Mouse (Mus musculus): ENCODE results near the gene Slc47a2. TPM values are rescaled to one million over a fixed set of nuclear protein-coding genes. Genes with fewer than 3 reads are reported as not detected.
"Not testable (repeated sequence)": the region's sequence is repeated elsewhere in the genome, so short reads cannot be mapped to it uniquely, and the experiment has no call there.

Gene Slc47a2
- polyA plus RNA-seq, 1 experiment from 2014 or later = 0.10 TPM

DNA sequence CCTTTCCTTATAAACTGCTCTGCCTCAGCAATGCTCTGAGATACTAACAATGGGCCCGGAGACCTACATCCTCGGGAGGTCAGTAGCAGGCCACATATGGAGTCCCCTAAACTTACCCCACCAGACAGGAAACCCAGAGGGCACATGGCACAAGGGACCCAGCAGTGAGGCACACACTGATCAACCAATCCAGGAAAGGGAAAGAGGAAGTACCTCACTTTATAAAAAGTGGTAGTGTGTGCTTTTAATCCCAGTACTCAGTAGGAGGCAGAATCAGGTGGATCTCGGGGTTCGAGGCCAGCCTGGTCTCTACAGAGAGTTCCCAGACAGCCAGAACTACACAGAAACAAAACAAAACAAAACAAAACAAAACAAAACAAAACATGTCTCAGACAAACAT is 2.3 kb downstream of the Slc47a2 start:
- H3K27ac ChIP-seq = no peak overlapping the region
- no peak for ATAC-seq (replicated peaks; ENCODE audit: insufficient number of reproducible peaks, insufficient read depth, low FRiP score, low read depth)
- no peak overlapping the region for H3K9ac ChIP-seq
- H3K4me2 ChIP-seq = no peak overlapping the region
- H3K4me3 ChIP-seq = no peak overlapping the region
- WGBS = 89% methylated on average over 4 of the region's 4 CpGs
- peaks cover 12% of the 10 kb centered on the region for H3K4me1 ChIP-seq (replicated peaks)
- no peaks in the 10 kb centered on the region for H3K9me3 ChIP-seq (replicated peaks)
- no peaks in the 10 kb centered on the region for H3K36me3 ChIP-seq
- H3K27me3 ChIP-seq = peaks cover 30% of the 10 kb centered on the region

DNA sequence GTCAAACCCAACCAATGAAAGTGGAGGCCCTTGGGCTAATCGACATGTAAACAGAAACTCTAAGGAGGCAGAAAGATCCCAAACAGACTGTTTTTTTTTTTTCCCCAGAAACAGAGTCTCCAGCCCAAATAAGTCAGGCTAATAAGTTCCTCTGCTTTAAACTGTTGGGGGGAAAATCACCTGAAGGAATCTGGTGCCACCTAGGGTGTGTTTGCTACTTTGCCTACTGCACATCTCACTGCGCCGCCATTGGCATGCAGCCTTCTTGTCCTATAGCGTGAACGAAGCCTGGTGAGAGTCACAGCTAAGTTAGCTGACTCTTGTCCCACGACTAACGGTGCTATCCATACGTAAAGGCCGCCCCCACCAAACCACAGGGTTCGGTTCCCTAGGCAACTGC is 5.1 kb downstream of the Slc47a2 start:
- Histone ChIP-seq H3K27ac (no peak overlapping the region), H3K27me3 (peaks cover 18% of the 10 kb centered on the region), H3K4me3 (no peak overlapping the region), H3K9ac (no peak overlapping the region), H3K36me3 (no peaks in the 10 kb centered on the region), H3K4me2 (no peak overlapping the region), H3K9me3 (replicated peaks) (no peaks in the 10 kb centered on the region), H3K4me1 (replicated peaks) (peaks cover 9% of the 10 kb centered on the region)
- no peak for ATAC-seq (replicated peaks; ENCODE audit: insufficient number of reproducible peaks, insufficient read depth, low FRiP score, low read depth)
- 62% methylated on average over 10 of the region's 10 CpGs for WGBS

DNA sequence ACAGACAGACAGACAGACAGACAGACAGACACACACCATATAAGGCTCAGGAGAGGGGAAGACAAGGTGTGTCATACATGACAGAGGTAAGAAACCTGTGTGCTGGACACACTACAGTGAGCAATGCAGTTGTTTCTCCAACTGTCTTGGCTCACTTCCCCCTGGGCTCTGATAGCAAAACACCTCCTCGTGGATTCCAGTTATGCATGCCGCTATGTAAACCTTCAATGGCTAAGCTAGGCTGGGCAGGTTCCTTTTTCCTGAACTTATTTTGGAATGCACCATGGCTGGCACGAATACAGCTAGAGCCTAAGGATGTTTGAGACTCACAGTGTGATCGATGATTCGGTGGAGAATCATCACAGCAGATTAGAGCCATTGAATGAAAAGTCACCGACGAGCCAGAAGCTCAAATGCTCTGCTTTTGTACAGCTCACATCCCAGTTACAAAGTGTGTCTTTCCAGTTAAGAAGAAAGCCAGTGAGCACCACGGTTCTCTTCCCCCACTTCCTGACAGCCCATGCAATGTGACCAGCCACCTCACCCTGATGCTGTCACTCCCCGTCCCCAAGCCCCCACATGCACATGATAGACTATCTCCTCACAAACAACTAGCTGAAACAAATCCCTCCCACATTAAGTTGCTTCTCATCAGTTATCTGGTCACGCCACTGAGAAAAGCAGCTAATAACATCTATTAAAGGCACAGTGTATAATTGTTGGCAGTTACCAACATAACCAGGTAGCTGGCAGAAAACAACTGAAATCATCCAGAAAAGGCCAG is 21.6 kb downstream of the Slc47a2 start:
- no peaks in the 10 kb centered on the region for H3K36me3 ChIP-seq
- no peak overlapping the region for H3K4me3 ChIP-seq
- no peak overlapping the region for H3K9ac ChIP-seq
- peaks cover 22% of the 10 kb centered on the region for H3K4me1 ChIP-seq (replicated peaks)
- H3K27me3 ChIP-seq = no peaks in the 10 kb centered on the region
- WGBS = 42% methylated on average over 10 of the region's 10 CpGs
- ATAC-seq (replicated peaks; ENCODE audit: insufficient number of reproducible peaks, insufficient read depth, low FRiP score, low read depth) = no peak; the same call in 1 of the 2 replicates
- H3K9me3 ChIP-seq (replicated peaks) = no peaks in the 10 kb centered on the region
- peak overlapping the region; percentile 62 for H3K27ac ChIP-seq
- H3K4me2 ChIP-seq = 0 out of 2 replicates have a peak overlapping the region, but pooled peaks have one; percentile 13

DNA sequence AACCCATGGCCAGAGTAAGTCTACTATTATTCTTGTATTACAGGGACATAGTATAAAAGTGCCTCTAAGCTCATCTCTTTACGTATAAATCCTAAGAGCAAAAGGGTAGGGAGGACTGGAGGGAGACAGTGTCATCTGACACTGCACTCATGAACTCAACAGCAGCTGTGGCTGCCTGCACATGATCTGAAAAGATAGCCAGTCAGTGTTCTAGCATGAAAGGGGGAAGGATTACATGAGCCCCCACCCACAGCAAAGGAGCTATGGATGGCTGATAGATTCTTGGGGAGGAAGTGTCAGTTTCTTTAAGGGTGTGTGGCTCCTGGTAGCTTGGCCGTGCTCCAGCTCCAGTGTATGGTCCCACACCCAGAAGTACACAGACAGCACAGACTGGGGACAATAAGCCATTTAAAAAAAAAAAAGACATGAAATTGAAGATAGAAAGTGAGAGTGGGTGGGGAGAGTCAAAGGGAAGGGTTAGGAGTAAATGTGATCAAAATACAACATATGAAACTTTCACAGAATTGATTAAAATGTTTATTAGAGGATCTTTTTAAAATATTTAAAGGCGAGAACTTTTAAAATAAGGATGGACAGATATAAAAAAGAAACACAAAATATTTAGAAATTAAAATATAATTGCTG is 22.6 kb downstream of the Slc47a2 start:
- Histone ChIP-seq H3K4me3 (no peak overlapping the region), H3K4me2 (peak overlapping the region; percentile 33), H3K27me3 (no peaks in the 10 kb centered on the region), H3K9ac (no peak overlapping the region), H3K27ac (peak overlapping the region; percentile 77), H3K36me3 (no peaks in the 10 kb centered on the region), H3K4me1 (replicated peaks) (peaks cover 22% of the 10 kb centered on the region), H3K9me3 (replicated peaks) (no peaks in the 10 kb centered on the region)
- 45% methylated on average over 3 of the region's 3 CpGs for WGBS
- peak; percentile 53; the same call in 1 of the 2 replicates for ATAC-seq (replicated peaks; ENCODE audit: insufficient number of reproducible peaks, insufficient read depth, low FRiP score, low read depth)

DNA sequence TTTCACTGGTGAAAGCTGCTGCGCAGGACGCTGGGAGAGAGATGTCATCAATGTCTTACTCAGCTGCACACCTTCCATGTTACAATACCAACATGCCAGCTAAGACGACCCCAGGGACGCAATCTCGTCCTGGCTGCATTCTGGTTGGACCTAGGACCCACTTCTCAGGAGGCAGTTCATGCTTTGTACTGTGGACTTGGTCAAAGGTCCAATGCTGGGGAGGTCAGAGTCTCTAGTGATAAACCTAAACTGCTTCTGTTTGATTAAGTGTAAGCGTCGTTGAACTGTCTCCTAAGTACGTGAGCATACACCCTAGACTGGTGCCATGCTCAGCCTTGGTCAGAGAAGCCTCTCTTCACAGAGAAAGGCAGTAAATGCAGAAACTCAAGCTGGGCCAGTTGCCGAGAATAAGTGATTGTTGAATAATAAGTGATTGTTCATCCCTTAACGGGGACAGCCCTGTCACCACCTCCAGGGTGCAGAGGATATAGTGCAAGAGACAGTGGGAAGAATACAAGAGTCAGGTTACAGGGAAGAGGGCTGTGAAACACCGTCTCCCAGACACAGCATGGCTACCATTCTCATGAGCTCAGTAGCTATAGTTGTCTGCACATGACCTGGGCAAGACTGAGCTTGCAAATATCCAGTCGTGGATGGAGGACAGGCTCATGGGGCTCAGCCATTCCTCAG is 23.3 kb downstream of the Slc47a2 start:
- Histone ChIP-seq H3K9me3 (replicated peaks) (no peaks in the 10 kb centered on the region), H3K4me2 (peak overlapping the region; percentile 33), H3K4me1 (replicated peaks) (peaks cover 22% of the 10 kb centered on the region), H3K9ac (no peak overlapping the region), H3K27me3 (no peaks in the 10 kb centered on the region), H3K27ac (peak overlapping the region; percentile 77), H3K4me3 (no peak overlapping the region), H3K36me3 (no peaks in the 10 kb centered on the region)
- 29% methylated on average over 12 of the region's 12 CpGs for WGBS
- ATAC-seq (replicated peaks; ENCODE audit: insufficient number of reproducible peaks, insufficient read depth, low FRiP score, low read depth) = peak; percentile 91

DNA sequence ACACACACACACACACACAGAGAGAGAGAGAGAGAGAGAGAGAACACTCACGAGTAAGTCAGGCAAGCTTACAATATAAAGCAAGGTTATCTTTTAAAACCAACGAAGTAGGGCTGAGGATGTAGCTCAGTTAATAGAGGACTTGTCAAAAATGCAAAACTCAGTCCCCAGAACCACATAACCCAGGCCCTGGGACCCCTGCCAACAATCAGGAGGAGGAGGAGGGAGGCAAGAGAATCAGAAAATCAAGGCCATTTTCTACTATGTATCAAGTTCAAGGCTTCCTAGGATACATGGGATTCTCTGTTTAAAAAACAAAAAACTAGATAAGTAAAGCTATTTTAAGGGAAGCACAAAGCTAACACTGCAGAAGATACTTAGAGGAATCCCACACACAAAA is 25.8 kb downstream of the Slc47a2 start:
- Histone ChIP-seq H3K27ac (no peak overlapping the region), H3K9ac (no peak overlapping the region), H3K4me2 (no peak overlapping the region), H3K27me3 (no peaks in the 10 kb centered on the region), H3K9me3 (replicated peaks) (no peaks in the 10 kb centered on the region), H3K4me3 (no peak overlapping the region), H3K36me3 (no peaks in the 10 kb centered on the region), H3K4me1 (replicated peaks) (peaks cover 32% of the 10 kb centered on the region)
- ATAC-seq (replicated peaks; ENCODE audit: insufficient number of reproducible peaks, insufficient read depth, low FRiP score, low read depth) = no peak
- WGBS = 41% methylated on average over 2 of the region's 2 CpGs

DNA sequence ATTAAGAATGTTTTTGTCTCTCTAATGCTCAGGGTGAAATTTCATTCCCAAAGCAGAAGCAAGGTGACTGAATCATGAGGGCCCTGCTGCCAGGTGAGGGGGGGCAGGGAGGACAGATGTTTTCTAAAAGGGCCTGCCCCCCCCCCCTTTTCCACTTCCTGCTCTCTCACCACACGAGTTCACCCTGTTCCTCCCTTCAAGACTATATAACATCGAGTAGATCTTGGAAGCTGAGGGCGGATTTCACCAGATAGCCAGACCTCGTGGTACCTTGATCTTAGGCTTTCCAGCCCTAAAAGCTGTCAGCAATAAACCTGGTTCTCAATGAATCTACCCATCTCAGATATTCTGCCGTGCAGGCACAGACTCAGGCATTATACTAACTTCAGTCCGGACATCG is 32.3 kb downstream of the Slc47a2 start:
- Histone ChIP-seq H3K27ac (no peak overlapping the region), H3K36me3 (no peaks in the 10 kb centered on the region), H3K9me3 (replicated peaks) (no peaks in the 10 kb centered on the region), H3K9ac (no peak overlapping the region), H3K4me1 (replicated peaks) (peaks cover 12% of the 10 kb centered on the region), H3K4me3 (no peak overlapping the region), H3K27me3 (no peaks in the 10 kb centered on the region), H3K4me2 (no peak overlapping the region)
- no peak for ATAC-seq (replicated peaks; ENCODE audit: insufficient number of reproducible peaks, insufficient read depth, low FRiP score, low read depth)
- 67% methylated on average over 7 of the region's 7 CpGs for WGBS

DNA sequence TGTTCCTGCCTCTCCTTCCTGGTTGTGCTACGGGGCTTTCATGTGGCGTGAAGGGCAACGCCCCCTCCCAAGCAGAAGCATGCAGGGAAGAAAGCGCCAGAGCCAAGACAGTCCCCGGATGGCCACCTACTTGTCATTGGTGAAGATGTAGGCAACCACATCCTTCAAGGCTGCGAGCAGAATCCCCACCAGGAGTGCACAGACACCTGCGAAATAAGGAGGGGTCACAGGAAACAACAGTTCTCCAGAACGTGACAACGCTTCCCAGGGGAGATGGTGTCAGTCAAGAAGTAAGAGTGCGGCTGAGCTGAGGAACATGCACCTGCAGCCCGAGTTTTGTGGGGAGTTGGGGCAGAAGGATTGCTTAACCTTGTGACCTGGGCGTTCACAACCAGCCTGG is 32.8 kb downstream of the Slc47a2 start:
- H3K27ac ChIP-seq = no peak overlapping the region
- no peaks in the 10 kb centered on the region for H3K27me3 ChIP-seq
- no peaks in the 10 kb centered on the region for H3K9me3 ChIP-seq (replicated peaks)
- no peak overlapping the region for H3K4me3 ChIP-seq
- no peaks in the 10 kb centered on the region for H3K36me3 ChIP-seq
- ATAC-seq (replicated peaks; ENCODE audit: insufficient number of reproducible peaks, insufficient read depth, low FRiP score, low read depth) = no peak
- WGBS = 68% methylated on average over 12 of the region's 12 CpGs
- H3K9ac ChIP-seq = no peak overlapping the region
- H3K4me1 ChIP-seq (replicated peaks) = peaks cover 12% of the 10 kb centered on the region
- no peak overlapping the region for H3K4me2 ChIP-seq

DNA sequence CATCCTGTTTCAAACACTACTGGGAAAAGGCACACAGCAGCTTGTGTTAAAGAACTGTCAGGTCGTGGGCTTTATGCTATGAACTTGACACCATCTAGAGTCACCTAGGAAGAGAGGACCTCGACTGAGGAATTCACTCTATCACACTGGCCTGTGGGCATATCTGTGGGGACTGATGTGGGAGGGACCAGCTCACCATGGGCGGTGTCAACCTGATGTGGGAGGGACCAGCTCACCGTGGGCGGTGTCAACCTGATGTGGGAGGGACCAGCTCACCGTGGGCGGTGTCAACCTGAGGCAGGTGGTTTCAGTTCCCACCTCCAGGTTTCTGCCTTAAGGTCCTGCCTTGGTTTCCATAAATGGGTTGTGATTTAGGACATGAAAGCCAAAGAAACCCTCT is 34.9 kb downstream of the Slc47a2 start:
- no peaks in the 10 kb centered on the region for H3K36me3 ChIP-seq
- H3K27ac ChIP-seq = no peak overlapping the region
- 0 out of 2 replicates have a peak, but pooled peaks cover 3% of the 10 kb centered on the region for H3K4me1 ChIP-seq (replicated peaks)
- no peak overlapping the region for H3K4me3 ChIP-seq
- H3K9me3 ChIP-seq (replicated peaks) = no peaks in the 10 kb centered on the region
- 35% methylated on average over 7 of the region's 7 CpGs for WGBS
- no peaks in the 10 kb centered on the region for H3K27me3 ChIP-seq
- ATAC-seq (replicated peaks; ENCODE audit: insufficient number of reproducible peaks, insufficient read depth, low FRiP score, low read depth) = no peak
- no peak overlapping the region for H3K9ac ChIP-seq
- H3K4me2 ChIP-seq = no peak overlapping the region

DNA sequence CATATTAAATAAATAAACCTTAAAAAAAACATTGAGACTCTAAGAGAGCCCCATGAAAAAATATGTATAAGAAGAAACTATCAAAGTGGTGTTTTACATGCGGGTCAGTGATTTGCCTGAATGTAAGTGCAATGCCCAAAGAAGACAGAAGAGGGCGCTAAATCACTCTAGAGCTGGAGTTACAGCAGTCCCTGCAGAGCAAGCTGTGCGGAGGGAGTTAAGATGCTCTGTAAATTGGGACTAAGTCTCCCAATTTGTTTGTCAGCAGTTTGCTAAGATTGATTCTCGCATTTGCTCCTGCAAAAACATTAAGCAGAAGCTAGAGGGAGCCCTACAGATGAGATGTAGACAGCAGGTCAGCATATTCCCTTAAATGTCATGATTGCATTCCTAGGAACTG is 37.3 kb downstream of the Slc47a2 start:
- ATAC-seq (replicated peaks; ENCODE audit: insufficient number of reproducible peaks, insufficient read depth, low FRiP score, low read depth) = no peak
- Histone ChIP-seq H3K9me3 (replicated peaks) (no peaks in the 10 kb centered on the region), H3K4me3 (no peak overlapping the region), H3K27me3 (no peaks in the 10 kb centered on the region), H3K9ac (no peak overlapping the region), H3K27ac (no peak overlapping the region), H3K4me2 (no peak overlapping the region), H3K36me3 (no peaks in the 10 kb centered on the region), H3K4me1 (replicated peaks) (peaks cover 11% of the 10 kb centered on the region)
- 80% methylated on average over 4 of the region's 4 CpGs for WGBS

DNA sequence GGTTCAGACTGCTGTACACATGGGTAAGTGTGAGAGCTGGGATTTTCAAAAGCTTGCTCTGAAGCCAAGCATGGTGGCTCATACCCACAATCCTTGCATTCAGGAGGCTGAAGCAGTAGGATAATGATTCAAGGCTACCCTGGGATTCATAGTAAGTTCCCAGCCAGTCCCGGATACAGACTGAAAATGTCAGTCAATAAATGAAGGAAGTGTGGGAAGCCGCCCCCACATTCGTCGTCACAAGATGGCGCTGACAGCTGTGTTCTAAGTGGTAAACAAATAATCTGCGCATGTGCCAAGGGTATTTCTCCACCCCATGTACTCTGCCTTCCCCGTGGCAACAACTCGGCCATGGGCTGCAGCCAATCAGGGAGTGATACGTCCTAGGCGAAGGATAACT is 38.1 kb downstream of the Slc47a2 start:
- not testable (repeated sequence) for ATAC-seq (replicated peaks; ENCODE audit: insufficient number of reproducible peaks, insufficient read depth, low FRiP score, low read depth); H3K36me3 ChIP-seq; H3K27ac ChIP-seq; H3K27me3 ChIP-seq; H3K4me2 ChIP-seq; H3K9me3 ChIP-seq (replicated peaks); H3K9ac ChIP-seq; H3K4me3 ChIP-seq
- WGBS = 96% methylated on average over 6 of the region's 10 CpGs
- H3K4me1 ChIP-seq (replicated peaks) = peaks cover 18% of the 10 kb centered on the region
